Mouse (Mus musculus): ENCODE data around the gene Pole3.

The Pole3 gene

GRCm38 (mm10) chr4:62518416-62519121, 6.3 kb downstream of the Pole3 start:
- no peak for DNase-seq (ENCODE audit: low spot score)

GRCm38 (mm10) chr4:62517538-62518415, 7.1 kb downstream of the Pole3 start:
- DNase-seq (ENCODE audit: low spot score): no peak

- DNase-seq (ENCODE audit: low spot score): no peak
These were observed 7.8 kb downstream of the Pole3 start for GRCm38 (mm10) chr4:62517046-62517445.

GRCm38 (mm10) chr4:62516579-62516978, 8.3 kb downstream of the Pole3 start:
- DNase-seq (ENCODE audit: low spot score): no peak

DNA sequence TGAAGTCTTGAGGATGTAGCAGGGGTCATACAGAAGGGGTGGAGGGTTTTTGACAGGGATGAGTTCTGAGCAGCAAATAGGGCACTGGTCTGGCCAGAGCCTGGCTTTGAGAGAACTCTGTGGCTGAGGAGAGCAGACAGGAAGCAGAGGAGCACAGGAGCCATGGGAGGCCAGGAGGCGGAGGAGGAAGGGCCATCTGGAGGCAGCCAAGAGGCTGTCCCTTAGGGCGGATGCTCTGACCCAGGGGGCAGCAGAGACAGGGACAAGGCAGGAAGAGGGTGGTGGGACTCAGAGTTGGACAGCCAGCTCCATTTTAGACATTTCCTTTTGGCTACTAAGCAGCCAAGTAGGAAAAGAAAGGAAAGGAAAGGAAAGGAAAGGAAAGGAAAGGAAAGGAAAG, 8.8 kb downstream of the Pole3 start:
- no peak for DNase-seq (ENCODE audit: low spot score)

GRCm38 (mm10) chr4:62515490-62515889, 9.4 kb downstream of the Pole3 start:
- no peak for DNase-seq (ENCODE audit: low spot score)

DNA sequence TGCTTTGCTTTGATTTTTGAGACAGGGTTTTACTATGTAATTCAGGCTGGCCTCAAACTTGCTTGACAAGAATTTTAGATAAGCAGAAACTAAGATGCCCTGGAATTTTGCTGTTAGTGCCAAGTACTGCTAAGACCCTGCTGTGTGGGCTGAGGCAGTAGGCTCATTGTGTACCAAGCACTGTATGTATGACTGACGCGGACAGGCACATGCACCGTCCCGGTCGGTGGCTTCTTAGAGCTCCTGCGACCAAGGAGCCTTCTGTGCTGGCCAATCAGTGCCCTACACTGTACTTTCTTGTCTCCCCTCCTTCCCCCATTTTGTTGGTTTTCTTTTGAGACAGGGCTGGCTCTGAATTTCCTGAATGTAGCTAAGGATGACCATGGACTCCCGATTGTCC, 9.9 kb downstream of the Pole3 start:
- DNase-seq (ENCODE audit: low spot score): no peak

DNA sequence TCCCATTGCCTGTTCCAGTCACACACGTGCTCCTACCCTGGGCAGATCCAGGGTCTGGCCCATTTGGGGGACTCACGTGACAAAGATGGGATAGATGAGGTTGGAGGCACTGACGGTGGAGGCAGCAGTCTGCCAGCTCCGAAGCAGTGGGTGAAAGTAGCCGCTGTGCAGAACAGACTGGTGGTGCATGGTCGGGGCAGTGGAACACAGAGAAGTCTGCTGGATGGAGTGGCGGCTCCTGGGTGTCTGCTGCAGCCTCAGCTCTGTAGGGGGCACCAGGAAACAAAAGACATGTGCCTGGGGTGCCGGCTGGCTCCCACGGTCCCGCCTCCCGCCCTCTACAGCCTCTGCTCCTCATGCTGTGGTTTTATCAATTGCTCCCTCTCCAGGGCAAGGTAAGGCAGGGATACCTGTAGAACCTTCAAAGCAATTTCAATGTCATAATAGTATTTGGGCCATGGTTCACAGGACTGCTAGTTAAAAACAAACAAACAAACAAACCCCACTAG, 10.8 kb downstream of the Pole3 start:
- no peak for DNase-seq (ENCODE audit: low spot score)

DNA sequence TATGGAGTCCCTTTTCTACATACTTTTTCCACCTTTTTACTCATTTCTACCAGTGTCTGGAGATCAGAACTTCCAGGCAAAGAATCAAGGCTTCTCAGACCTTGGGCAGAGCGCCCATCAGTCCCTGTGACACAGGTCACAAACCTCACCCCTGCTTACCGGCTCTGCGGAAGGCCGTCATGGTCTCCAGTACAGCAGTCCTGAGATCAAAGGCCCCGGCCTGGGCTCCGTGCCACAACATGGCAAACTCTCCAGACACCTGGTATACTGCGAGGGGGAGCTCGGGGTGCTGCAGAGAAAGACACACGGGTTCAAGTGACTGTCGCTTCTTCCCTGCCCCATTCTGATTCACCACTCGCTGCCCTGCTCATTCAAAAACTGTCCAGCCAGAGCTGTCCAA, 14.9 kb downstream of the Pole3 start:
- DNase-seq (ENCODE audit: low spot score): peak; percentile 82

DNA sequence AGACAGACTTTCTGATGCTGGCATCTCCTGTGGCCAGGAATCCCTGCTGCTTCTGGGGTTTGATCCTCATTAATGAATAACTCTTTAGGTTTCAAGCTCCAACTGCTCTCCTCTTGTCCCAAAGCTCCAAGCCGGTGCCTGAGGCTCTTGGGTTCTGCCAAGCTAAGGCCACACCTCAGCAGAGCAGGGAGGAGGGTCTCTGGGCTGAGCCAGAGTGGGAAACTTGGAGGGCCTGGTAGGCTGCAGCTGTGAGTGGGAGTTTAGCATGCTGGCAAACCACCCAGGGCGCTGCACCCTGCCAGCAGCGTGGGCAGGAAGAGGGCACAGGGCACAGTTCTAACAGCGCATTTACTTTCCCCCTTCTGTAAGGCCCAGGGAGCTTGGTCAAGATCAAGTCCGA, 16.0 kb downstream of the Pole3 start:
- DNase-seq (ENCODE audit: low spot score): peak; percentile 69

GRCm38 (mm10) chr4:62506798-62507197, 18.1 kb downstream of the Pole3 start:
- DNase-seq (ENCODE audit: low spot score): no peak

GRCm38 (mm10) chr4:62505991-62506390, 18.9 kb downstream of the Pole3 start:
- no peak for DNase-seq (ENCODE audit: low spot score)

- no peak for DNase-seq (ENCODE audit: low spot score)
These were observed 21.4 kb downstream of the Pole3 start, which contains the start of gene Hdhd3 for GRCm38 (mm10) chr4:62503374-62503970. Hdhd3 (minus strand) TSS chr4:62503467.

- DNase-seq (ENCODE audit: low spot score): no peak
These were observed 21.9 kb downstream of the Pole3 start for GRCm38 (mm10) chr4:62502969-62503368.

- DNase-seq (ENCODE audit: low spot score): peak; percentile 82
These were observed 22.7 kb downstream of the Pole3 start for GRCm38 (mm10) chr4:62501964-62502732.

DNA sequence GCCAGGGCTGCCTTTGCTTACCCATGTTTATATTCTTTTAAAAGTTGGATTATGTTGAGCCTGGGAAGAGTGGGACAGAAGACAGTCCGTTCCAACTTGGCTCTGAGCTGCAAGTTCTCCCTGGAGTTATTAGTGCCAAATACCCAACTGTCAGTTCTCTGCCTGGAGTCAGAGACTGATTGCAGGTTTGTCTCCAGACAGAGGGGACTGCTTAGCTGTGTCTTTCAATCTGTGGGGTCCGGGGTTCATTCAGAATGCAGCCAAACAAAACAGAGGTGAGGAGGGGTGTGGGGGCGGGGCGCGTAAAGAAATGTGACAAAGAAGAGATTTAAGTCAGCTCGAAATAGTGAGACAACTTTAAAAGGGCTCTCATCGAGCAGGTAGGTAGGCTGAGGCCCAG, 23.3 kb downstream of the Pole3 start:
- DNase-seq (ENCODE audit: low spot score): no peak

DNA sequence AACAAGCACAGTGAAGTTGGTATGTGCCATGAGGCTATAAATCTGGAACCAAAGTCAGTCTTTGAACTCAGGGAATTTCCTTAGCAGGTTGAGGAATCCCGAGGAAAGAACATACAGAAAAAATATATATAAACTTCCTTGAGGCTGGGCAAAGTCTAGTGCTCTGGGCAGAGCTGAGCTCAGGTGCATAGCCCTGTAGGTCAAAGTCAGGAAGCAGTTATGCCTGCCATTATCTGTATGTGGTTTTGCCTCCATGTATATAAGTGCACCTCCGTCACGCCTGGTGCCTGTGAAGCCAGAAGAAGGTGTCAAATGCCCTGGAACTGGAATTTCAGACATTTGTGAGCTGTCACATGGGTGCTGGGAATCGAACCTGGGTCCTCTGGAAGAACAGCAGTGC, 24.1 kb downstream of the Pole3 start:
- DNase-seq (ENCODE audit: low spot score): no peak

DNA sequence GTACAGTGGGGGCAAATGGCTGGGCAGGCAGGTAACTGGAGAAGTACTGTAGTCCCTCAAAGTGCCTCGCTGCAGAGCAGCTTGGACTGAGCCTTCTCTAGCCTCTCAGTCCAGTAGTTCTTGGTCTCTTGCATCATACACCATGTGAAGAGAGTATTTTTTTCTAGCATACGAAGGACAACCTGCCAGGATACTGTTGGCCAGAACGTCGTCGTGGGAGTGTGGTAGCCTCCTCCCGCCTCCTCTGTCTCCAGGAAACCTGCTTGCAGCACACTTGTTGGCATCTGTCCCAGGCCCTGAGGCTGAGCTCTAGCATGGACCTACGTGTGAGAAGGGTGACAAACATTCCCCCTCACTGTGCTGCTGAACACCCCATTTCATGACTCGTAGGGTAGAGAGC, 28.1 kb downstream of the Pole3 start:
- DNase-seq (ENCODE audit: low spot score): peak; percentile 78

GRCm38 (mm10) chr4:62495946-62496345, 28.9 kb downstream of the Pole3 start:
- DNase-seq (ENCODE audit: low spot score): no peak

- DNase-seq (ENCODE audit: low spot score): no peak
These were observed 30.6 kb downstream of the Pole3 start for GRCm38 (mm10) chr4:62494230-62494629.

DNA sequence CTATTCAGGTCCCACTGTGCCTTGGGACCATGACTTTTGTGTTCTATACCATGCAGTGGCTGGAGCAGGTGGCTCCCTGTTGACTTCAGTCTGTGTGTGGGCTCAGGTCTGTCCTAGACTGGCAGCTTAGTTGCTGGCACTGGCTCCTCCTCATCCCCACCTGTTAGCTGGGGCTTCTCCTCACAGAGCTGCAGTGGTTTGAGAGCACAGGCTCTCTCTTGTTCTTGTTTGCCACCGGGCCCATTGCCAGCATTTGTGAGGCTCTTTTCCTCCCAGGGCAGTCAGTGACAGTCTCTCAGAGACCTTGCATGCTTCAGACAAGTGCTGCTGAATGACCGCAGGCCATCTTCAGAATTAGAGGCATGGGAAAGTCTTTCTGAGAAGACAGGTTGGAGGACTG, 32.2 kb downstream of the Pole3 start:
- no peak for DNase-seq (ENCODE audit: low spot score)

GRCm38 (mm10) chr4:62487914-62488313, 37.0 kb downstream of the Pole3 start:
- no peak for DNase-seq (ENCODE audit: low spot score)
